Mouse (Mus musculus): ENCODE results near the gene Nptxr.
A peak's percentile ranks its signal among the peaks of the same experiment; 100 is the strongest.

Nptxr gene

DNA sequence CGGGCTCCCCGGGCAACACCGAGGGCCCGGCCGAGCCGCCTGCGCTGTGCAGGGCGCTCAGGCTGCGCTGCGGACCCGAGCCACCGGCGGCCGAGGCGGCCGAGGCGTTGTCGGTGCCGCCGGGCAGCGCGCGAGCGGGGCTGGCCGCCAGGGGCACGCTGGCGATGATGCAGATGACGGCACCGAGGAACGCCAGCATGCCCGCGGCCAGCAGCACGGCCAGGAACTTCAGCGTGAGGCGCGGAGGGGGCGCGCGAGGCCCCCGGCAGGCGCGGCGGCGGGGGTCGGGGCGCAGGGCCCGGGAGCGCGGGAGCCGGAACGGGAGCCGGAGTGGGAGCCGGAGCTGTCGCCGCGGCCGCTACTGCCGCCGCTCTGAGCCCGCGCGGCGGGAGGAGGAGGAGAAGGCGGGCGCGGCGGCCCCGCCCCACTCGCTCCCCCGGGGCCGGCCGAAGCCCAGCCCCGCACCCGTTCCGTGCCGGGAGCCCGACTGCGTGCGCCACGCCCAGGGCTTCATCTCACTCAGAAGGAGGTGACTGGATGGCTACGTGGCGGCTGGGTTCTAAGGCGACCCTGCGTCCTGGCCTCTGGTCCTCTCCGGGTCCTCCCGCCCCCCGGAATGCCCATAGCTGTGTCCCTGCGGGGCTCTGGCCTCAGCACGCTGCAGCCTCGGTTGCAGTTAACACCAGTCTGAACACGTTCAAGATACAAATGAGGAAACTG lies at the start of gene Nptxr:
Gene Nptxr, minus strand, starts transcription at position 415 of the 720 bp plus-strand sequence.
- no peak for DNase-seq (ENCODE audit: low spot score)

DNA sequence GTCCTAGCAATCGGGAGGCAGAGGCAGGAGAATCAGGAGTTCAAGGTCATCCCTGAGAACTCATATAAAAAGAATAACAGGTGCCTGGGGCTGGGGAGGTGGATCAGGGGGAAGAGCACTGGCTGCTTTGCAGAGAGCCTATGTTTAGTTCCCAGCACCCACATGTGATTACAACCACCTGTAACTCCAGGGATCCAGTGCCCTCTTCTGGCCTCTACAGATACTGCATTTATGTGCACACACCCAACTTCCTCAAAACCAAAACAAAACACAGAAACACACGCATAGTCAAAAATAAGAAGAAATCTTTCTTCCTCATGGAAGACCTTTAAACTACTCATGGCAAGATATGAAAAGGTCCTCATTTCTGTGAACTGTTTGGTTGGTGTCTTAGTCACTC lies 45.6 kb upstream of the Nptxr start:
- no peak for DNase-seq (ENCODE audit: low spot score)

DNA sequence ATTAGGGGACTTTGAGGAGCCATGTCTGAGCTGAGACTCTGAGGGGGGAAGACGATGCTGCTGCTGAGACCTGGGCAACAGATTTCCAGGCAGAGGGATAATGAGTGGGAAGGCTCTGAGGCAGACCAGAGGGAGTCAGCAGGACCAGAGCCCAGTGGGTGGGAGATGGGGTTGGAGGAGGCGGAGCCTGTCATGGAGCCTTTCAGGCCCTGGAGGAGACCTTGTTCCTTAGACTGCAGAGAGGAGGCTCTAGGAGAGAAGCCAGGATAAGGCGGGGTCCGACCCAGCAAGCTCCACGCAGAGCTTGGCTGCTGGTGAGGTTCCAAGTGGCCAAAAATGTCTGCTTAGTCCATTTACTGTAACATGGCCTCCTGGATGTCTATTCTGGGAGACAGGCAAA lies 42.5 kb upstream of the Nptxr start:
- DNase-seq (ENCODE audit: low spot score): no peak

DNA sequence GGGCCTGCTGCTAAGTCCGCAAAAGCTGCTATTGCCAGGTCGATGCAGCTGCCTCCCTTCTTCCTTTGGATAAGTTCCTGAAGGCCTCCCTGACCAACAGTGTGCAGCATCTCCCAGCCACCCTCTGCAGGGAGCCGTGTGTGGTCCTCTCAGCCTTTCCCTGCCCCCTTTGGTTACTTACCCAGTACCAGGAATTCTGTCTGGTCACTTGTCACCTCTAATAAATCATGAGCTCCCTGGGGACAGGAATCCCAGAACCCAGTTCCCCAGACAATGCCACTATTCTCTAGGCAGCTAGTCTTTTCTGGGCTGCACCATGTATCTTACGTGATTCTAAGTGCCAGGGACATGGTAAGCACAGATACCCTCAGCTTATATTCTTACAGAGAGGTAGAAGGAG lies 41.4 kb upstream of the Nptxr start:
- DNase-seq (ENCODE audit: low spot score): no peak

DNA sequence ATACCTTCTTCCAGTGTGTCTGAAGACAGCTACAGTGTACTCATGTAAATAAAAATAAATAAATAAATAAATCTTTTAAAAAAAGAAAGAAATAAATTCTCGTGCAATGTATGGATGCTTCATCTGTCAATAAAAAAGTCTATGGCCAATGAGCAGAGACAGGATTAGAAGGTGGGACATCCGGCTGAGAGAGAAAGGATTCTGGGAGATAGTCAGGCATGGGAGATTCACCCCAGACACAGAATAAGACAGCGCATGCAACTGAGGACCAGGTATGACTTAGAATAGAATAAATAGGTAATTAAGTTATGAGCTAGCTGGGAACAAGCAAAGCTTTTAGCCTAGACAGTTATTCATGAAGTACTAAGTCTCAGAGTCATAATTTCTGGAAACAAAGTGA lies 38.4 kb upstream of the Nptxr start:
- DNase-seq (ENCODE audit: low spot score): no peak

DNA sequence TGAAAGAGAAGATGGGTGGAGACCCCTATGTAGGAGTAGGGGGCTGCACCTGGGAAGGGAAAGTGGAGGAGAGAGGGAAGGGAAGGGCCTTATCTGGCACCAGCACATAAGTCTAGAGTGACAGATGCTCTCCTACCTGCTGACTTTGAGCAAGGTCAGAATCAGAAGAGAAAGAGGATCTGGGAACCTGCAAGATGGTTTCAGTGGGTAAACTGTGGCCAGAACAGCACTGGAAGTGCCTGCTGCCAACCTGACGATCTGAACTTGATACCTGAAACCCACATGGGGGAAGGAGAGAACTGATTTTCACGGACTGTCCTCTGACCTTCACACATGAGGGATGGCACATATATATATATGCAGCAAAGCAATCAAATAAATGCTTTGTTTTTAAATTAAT lies 35.7 kb upstream of the Nptxr start:
- DNase-seq (ENCODE audit: low spot score): no peak

DNA sequence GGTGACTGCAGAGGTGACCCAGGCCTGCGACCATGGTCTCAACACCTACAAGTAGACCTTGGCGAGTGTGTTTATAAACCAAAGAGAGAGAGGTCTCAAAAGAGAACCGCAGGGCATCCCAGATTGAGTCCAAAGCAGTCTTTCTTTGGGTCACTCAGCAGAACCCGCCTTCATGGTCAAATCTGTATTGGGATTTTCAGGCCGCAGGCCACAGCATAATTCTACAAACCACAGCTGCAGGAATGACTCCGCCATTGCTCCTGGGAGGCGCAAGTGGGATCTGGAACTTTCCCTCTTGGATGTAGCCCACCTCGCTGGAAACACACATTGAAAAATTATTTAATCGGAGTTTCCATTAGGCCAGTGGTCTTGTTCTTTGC lies 30.3 kb upstream of the Nptxr start:
- no peak for DNase-seq (ENCODE audit: low spot score)

DNA sequence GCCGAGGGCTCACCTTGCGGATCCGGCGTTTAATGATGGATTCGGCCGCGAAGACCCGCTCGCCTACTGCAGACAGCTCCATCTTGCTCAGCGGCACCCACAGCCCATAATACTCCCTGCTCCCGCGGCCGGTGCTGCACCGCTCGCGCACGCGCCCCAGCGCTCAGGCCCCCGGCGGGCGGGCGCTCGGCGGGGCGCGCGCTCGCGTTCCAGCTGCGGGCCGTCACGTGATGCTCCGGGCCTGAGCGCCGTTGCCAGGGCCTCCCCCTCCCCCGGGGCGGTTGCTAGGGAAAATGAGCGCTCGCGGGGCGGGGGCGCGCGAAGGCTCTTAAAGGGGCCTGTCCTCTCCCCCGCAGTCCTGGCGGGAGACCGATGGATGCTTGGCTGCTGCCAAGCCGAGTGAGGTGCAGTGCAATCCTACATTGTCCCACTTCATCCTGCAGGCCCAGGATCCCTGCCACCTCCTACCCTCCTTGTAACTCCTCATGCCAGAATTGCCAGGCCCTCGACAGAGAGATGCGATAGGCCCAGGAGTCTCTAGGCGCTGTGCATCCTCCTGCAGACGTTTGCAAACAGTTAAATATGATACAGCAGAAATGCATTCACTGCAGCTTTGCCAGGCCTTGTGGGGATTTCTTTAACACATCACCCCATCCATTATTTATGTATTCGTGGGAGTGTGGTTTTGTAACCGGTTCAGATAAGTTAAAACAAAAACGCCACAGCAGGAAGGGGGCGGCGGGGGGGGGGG lies 29.7 kb upstream of the Nptxr start, which contains the start of the genes Npcd and Cbx6:
Gene Npcd, minus strand, starts transcription at position 108 of the 751 bp plus-strand sequence.
Gene Cbx6, minus strand, starts transcription at position 559 of the 751 bp plus-strand sequence.
- DNase-seq (ENCODE audit: low spot score): peak; percentile 72

DNA sequence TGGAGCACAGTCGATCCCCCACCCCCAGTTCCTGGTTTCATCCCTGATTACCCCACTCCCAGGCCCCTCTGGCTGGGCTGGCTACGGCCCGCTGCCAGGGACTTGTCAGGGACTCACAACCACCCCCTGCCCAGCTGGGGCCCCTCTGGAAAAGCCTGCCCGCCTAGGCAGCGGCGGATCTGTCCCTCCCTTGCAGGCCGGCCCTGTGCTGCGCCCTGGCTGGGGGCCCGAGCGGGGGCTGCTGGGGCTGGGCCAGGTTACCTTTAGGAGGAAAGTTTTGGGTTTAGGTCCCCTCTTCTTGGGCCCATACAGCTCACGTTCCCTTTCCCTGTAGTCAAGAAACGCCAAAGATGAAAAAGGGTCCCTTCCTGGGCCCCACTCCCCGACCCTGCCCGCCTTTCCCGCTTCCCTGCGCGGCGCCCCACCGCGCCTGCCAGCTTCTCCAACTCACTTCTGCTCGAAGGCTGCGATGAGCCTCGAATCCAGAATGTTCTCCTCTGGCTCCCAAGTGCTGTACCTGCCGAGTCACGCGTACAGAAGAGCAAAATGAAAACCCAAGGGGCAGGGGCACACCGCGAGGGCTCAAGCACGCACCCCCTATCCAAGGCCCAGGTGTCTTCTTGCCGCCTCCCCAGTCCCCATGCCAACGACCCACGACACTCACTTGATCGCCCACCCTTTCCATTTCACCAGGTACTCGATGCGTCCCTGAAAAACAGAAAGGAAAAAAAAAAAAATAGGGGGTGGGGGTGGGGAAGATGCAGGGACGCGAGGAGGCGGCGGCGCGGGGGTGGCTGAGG lies 28.9 kb upstream of the Nptxr start:
- DNase-seq (ENCODE audit: low spot score): no peak

DNA sequence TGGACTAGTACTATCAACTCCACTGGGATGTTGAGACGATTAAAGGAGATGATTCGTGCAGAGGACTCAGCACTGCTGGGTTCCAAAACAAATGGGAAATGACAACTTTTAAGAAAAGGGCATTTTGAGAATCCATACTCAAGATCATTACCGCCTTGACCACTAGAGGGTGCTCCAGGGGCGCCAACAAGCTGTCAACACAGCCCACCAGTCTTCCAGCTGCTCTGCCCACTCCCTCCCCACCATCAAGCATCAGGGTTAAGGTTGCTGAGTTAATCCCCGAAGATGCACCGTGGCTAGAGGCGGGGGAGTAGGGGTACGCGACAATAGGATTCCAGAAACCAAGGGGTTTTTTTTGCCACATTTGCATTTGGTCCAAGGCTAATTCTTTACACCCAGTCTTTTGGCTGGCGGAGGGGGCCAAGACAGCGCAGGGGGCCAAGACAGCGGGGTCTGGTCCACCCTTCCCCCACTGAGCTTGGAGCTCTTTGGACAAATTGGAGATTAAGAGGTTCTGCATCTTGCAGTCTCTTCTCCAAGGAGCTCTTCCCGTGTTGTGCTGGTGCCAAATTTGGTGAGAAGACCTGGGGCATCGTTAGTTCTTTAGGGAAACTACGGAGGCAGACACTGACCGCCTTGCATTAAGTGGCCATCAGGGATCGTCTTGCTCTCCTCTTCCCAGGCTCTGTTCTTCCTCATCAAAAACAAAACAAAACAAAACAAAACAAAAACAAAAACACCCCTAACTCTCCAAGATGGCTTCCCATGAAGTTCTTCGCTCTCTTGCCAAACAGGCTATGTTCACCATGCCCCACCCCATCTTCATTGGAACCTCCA lies 27.7 kb upstream of the Nptxr start:
- peak; percentile 64 for DNase-seq (ENCODE audit: low spot score)

DNA sequence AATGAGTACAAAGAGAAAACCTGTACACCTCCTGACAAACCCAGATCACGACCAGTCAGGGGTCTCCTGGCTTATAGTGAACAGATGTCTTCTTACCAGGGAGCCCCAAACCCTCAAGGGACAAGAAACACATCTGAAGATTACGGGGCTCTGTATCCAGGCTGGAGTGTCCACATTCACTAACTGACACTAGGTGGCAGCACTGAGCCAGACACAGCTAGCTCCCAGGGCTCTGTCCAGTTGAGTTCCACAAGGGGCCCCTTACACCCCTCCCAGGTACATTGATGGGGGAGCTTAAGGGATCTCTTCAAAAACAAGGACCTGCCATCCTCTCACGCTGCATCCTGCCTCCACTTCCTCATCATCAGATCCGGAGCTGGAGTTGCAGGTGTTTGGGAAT lies 25.8 kb upstream of the Nptxr start:
- peak; percentile 63 for DNase-seq (ENCODE audit: low spot score)

DNA sequence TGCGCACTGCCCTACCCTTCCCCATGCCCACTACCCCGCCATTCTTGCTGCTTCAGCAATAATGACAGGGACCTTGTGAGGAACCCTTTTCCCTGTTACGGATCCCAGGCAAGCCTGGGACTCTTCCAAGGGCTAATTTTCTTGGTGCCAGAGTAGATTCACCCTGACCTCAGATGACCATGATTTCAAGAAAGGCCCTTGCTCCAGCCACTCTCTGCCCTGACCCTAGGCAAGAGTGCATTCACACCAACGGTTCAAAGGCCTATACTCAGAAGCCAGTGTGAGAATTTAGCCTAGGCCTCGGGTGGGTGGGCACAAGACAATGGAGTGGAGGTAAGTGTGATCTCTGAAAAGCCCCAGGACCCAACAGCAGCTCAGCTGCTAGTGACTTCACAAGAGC lies 24.9 kb upstream of the Nptxr start:
- no peak for DNase-seq (ENCODE audit: low spot score)

DNA sequence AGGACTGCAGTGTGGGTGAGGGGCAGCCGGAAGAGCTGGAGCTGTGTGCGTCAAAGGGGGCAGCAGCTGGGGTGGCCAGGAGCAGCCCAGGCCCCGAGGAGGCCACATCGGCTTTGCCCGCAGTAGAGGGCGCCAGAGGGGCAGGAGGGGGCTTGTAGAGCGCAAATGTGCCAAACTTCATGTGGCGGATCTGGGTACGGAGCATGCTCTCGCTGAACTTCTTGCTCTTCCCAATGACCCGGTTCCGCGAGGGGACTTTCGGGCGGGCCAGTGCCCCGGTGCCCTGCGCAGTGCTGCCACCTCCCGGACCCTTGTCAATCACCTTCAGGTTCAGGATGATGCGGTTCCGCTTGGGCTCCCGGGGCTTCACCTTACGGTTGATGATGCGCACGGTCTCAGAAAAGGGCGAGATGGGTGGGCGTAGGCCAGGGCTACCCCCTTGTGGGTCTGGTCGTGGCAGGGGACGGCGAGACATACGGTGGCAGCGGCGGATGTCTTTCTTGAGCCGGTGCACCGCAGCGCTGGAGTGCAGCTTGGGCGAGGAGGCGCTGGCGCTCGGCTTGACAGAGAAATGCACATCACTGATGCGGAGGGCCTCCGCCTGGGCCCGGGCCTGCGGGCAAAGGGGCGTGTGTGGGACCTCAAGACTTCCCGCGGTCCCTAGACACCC lies 23.9 kb upstream of the Nptxr start:
- DNase-seq (ENCODE audit: low spot score): no peak

DNA sequence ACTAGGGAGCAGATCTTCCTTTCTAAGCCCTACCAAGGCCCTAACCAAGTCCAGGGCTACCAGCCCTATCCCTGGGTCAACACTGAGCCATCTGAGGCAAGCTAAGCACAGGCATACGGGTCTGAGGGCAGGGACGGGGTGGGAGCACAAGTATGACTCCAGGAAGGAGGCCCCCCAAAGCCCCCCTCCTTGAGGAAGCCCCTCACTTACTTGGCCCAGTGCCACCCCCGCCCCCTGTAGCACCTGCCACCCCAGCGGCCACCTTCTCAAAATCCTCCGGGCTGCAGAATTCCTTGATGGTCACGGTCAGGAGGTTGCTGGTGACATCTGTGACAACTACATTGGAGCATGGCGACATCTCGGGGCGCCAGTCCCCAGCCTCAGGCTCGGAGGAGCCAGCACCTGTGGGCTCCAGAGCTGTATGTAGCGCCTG lies 23.2 kb upstream of the Nptxr start:
- DNase-seq (ENCODE audit: low spot score): no peak

DNA sequence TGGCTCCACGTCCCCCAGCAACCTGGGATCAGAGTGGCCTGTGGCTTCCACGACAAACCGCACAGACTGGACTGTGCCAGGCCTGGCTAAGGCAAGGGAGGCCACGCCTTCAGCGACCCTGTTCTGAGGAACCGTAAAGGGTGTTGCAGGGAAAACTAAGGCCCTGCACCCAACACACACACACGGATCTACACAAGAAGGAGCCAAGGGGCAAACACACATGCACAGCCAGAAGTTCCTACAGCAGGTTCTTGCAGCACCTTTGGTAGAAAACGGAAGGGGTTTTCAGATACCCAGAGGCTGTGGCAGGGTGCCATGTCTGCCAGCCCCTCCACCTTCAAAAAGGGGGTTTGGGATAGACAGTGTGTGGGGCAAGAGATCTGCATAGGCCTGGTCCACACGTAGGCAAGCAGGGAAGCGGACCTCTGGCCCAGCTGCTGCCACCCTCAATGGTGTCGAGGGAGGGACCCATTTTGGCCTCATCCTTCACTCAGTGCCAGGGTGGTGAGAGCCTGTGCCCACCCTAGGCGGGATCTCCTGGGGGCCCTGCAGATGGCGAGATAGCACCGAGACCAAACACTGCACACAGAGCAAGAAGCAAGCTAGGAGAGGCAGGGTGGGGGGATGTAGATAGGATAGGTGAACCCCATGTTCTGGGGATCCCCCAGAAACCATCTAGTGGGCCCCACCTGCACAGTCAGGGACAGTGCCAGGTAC lies 22.7 kb upstream of the Nptxr start:
- DNase-seq (ENCODE audit: low spot score): no peak

DNA sequence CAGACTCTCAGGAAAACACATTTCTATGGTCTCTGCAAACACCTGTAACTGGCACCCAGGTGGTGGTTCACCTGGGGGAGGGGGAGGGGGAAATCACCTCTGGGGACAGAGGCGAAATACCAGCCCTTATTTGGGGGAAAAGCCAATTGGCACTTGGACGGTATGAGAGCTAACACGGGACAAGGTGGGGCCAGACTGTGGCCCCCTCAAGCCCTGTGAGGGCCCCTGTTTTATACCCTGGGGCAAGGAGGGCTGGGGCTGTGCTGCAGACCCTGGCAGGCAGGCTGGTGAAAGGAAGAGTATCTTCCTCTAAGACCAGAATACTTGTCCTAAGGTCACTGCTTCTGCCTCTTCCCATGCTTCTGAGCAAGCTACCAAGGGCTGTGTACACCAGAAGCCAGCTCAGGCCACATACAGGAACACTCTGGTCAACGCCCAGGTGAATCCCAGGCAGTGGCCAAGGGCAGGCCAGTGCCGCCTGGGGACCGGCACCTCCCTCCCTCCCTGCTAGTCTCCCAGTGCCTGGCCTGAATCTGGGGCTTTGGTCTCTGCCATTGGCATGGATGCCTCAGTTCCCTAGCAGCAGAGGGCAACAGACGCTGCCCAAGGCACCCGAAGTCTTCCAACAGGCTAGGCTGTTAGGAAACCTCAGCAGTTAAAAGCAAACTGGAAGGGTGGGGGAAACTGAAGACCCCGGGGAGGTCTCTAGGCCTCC lies 21.8 kb upstream of the Nptxr start:
- DNase-seq (ENCODE audit: low spot score): no peak

DNA sequence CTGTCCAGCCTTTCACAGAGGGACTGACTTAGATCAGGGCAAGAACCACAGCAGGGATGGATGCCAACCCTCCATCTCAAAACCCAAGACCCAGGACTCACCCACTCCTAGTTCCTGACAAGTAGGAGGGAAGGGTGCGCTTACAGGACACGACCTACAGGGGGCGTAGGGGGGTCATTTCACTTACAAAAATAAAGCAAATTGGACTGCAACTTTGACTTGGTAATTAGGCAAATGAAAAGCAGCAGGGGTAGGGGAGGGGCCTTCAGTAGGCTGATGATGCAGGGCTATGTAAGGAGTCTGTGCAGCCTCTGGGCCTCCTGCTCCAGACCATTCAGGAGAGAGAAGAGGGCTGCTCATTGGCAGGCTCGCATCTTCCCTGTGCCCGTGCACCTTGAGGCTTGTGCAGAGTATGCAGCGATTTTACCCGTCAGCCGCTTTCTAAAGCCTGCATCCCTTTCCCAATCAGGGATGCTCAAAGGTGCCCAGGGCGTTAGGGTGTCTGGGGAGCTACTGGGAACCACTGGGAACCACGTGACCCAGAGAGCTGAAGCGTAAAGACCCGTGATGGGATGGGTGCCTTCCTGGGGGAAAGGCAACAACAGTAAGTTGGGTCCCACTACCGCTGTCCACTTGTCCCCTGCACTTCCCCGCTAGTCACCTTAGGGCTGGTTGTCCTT lies 20.7 kb upstream of the Nptxr start:
- DNase-seq (ENCODE audit: low spot score): no peak

DNA sequence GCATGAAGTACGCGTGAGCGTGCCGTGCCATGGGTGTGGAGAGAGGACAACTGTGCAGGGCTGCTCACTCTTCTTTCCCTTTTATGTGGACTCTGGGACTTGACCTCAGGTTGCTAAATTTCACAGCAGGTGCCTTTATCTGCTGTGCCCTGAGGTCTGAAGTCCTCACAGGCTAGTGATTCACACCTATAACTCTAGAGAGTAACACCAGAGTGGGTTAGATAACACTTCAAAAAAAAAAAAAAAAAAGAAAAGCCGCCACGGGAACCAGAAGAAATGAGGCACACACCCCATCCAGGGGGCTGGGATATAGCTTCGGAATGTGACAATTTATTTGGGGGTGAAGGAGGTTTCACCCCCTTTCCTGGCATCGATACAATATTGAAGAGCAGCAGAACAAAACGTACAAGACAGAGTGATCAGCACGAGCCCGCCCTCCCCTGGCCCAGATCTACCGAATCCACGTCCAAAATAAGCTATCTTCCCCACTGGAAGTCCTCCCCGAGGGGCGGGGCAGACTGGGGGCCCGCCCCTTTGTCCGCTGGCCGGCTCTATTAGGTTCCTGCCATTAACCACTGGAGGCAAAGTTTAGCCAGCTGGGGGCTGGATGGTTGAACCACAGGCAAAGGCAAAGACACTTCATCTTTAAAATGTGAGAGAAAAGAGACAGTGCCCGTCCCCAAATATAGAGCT lies 19.2 kb upstream of the Nptxr start:
- DNase-seq (ENCODE audit: low spot score): peak; percentile 60

Measured in spleen, adult 12 weeks (tissue).